Mouse (Mus musculus) CD4-positive, CD25-positive, alpha-beta regulatory T cell, adult 9 weeks (primary cell): ENCODE data around the gene Xylb. TPM values are rescaled to one million over a fixed set of nuclear protein-coding genes. Genes with fewer than 3 reads are reported as not detected.

Experiments used
- polyA plus RNA-seq: library from polyadenylated mRNA; unstranded; fragments of 100-300 nt; shearing (Covaris generic); gene quantifications from one replicate; pipeline ENCODE4 v1.2.1, GENCODE M21; 2017

Xylb gene
- 0.48 TPM for polyA plus RNA-seq

GRCm38 (mm10) chr9:119357331-119358057 lies at the start of gene Xylb:
TSS of gene Xylb (plus strand) at chr9:119357381.

GRCm38 (mm10) chr9:119322289-119323259 lies 34.6 kb upstream of the Xylb start, which contains the start of gene Oxsr1:
TSS of gene Oxsr1 (minus strand) at chr9:119322427.

GRCm38 (mm10) chr9:119339558-119340211 lies 17.5 kb upstream of the Xylb start, which contains the start of gene Acaa1a:
TSS of gene Acaa1a (plus strand) at chr9:119339676.

GRCm38 (mm10) chr9:119340909-119341816 lies 16.0 kb upstream of the Xylb start, which contains the start of gene Myd88:
TSS of gene Myd88 (minus strand) at chr9:119341411.

GRCm38 (mm10) chr9:119365284-119365683 lies 8.1 kb downstream of the Xylb start, which contains the start of gene Slc22a14:
TSS of gene Slc22a14 (minus strand) at chr9:119365553.

GRCm38 (mm10) chr9:119401801-119402214 lies 44.6 kb downstream of the Xylb start, which contains the start of gene Acvr2b:
TSS of gene Acvr2b (plus strand) at chr9:119402118.

Other genes starting within 250 kb of the Xylb start
- gene Acaa1b, start 200.3 kb upstream of the Xylb start, polyA plus RNA-seq: not detected
- gene Gm47289, start 198.2 kb upstream of the Xylb start, polyA plus RNA-seq: not detected
- gene Slc22a13, start 148.3 kb upstream of the Xylb start, polyA plus RNA-seq: not detected
- 5.0 TPM for gene Oxsr1, start 35.0 kb upstream of the Xylb start, polyA plus RNA-seq
- 40.7 TPM for gene Acaa1a, start 17.7 kb upstream of the Xylb start, polyA plus RNA-seq
- 111 TPM for gene Myd88, start 16.0 kb upstream of the Xylb start, polyA plus RNA-seq
- gene Slc22a14, start 8.2 kb downstream of the Xylb start, polyA plus RNA-seq: not detected
- not detected for gene Acvr2b, start 44.7 kb downstream of the Xylb start, polyA plus RNA-seq
- gene Exog, start 87.6 kb downstream of the Xylb start, polyA plus RNA-seq: 20.1 TPM
- gene Scn5a, start 221.6 kb downstream of the Xylb start, polyA plus RNA-seq: 0.06 TPM